Mouse (Mus musculus): ENCODE measurements around the gene Vcan. TPM values are rescaled to one million over a fixed set of nuclear protein-coding genes. Genes with fewer than 3 reads are reported as not detected.
A peak's percentile ranks its signal among the peaks of the same experiment; 100 is the strongest.
"Not testable (repeated sequence)": the region's sequence is repeated elsewhere in the genome, so short reads cannot be mapped to it uniquely, and the experiment has no call there.

Gene Vcan
- 56.0 and 59.6 TPM in 2 replicates for polyA plus RNA-seq (2015; fragmentation: Nextera tagmentation; extraction: Ambion mirVana)

GRCm38 (mm10) chr13:89741766-89742685 lies at the start of gene Vcan:
Vcan (minus strand) TSS chr13:89742509.
- H3K9me3 ChIP-seq, result no peaks in the 10 kb centered on the region
- peaks cover 18% of the 10 kb centered on the region for H3K4me1 ChIP-seq
- peak; percentile 62 for ATAC-seq (ENCODE audit: borderline replicate concordance, extremely low read depth, low FRiP score, low TSS enrichment)
- H3K27ac ChIP-seq, result peak within 1 kb of the TSS; percentile 91
- no peaks in the 10 kb centered on the region for H3K36me3 ChIP-seq
- H3K9ac ChIP-seq, result peak within 1 kb of the TSS; percentile 64
- WGBS, result under 1% methylated on average over 40 of the region's 40 CpGs
- H3K27me3 ChIP-seq, result no peaks in the 10 kb centered on the region
- peak within 1 kb of the TSS; percentile 84 for H3K4me2 ChIP-seq
- peak within 1 kb of the TSS; percentile 61 for H3K4me3 ChIP-seq

GRCm38 (mm10) chr13:89791475-89791874 lies 49.2 kb upstream of the Vcan start:
- H3K4me1 ChIP-seq, result peaks cover 8% of the 10 kb centered on the region; the same call in 1 of the 2 replicates
- no peaks in the 10 kb centered on the region for H3K27me3 ChIP-seq
- H3K4me3 ChIP-seq, result no peak overlapping the region
- H3K4me2 ChIP-seq, result no peak overlapping the region
- no peak for ATAC-seq (ENCODE audit: borderline replicate concordance, extremely low read depth, low FRiP score, low TSS enrichment)
- H3K36me3 ChIP-seq, result no peaks in the 10 kb centered on the region
- WGBS, result 24% methylated on average over 5 of the region's 5 CpGs
- no peak overlapping the region for H3K27ac ChIP-seq
- H3K9ac ChIP-seq, result no peak overlapping the region
- H3K9me3 ChIP-seq, result no peaks in the 10 kb centered on the region

GRCm38 (mm10) chr13:89782886-89783285 lies 40.6 kb upstream of the Vcan start:
- Histone ChIP-seq H3K27ac (no peak overlapping the region), H3K36me3 (no peaks in the 10 kb centered on the region), H3K4me1 (no peaks in the 10 kb centered on the region), H3K9me3 (no peaks in the 10 kb centered on the region), H3K27me3 (no peaks in the 10 kb centered on the region), H3K4me3 (no peak overlapping the region), H3K9ac (no peak overlapping the region), H3K4me2 (no peak overlapping the region)
- ATAC-seq (ENCODE audit: borderline replicate concordance, extremely low read depth, low FRiP score, low TSS enrichment), result no peak
- WGBS, result 24% methylated on average over 2 of the region's 2 CpGs

DNA sequence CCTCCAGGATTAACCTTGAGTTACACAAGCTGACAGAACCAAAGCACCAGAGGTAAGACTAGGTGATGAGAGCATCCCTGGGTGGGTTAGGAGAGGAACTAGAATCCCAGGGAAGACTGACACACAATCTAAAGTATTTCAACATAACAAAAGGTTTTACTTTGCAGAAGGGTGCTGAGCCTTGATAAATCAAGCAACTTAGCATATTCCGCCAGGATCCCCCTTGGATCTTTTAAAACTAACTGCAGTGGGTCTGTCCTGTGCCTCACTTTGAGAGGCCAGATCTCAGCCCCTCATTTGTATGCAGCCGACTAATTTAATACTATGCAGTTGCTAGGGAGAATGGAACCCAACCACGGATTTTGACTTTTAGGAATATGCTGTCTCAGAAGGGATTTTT lies 38.0 kb upstream of the Vcan start:
- ATAC-seq (ENCODE audit: borderline replicate concordance, extremely low read depth, low FRiP score, low TSS enrichment), result no peak
- Histone ChIP-seq H3K27ac (no peak overlapping the region), H3K9me3 (no peaks in the 10 kb centered on the region), H3K4me3 (no peak overlapping the region), H3K36me3 (no peaks in the 10 kb centered on the region), H3K9ac (no peak overlapping the region), H3K4me1 (no peaks in the 10 kb centered on the region), H3K4me2 (no peak overlapping the region), H3K27me3 (no peaks in the 10 kb centered on the region)
- 69% methylated on average over 3 of the region's 3 CpGs for WGBS

DNA sequence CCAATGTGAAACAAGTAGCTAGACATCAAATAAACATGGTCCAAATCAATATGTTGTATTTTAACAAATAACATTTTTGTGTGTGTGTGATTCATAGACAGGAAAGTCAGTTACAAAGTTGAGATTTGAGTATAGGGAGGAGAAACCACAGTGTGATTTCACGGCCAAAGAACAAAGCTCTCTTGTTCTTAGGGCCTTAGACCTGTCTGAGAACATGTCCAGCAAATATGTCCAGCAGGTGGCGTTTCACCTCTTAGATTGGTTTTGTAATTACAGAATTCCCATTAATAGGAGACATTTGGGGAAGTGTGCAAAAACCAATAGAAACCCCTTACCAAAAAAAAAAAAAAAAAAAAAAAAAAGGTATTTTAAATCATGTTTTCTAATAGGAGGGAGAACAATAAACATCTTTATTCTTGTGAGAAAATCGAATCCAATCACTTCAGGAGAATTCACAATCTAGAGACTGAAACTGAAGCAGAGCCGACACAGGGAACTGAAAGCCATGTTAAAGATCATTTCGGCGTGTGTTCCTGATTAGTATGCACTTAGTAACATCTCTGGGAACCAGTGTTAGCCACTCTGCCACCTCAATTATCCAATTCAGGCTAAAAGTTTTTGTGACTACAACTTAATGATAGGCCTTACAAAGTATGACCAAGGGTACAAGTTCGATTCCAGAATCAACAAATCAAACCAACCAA lies 37.1 kb upstream of the Vcan start:
- Histone ChIP-seq H3K27ac (no peak overlapping the region), H3K27me3 (no peaks in the 10 kb centered on the region), H3K4me1 (no peaks in the 10 kb centered on the region), H3K4me3 (no peak overlapping the region), H3K9me3 (no peaks in the 10 kb centered on the region), H3K4me2 (no peak overlapping the region), H3K36me3 (no peaks in the 10 kb centered on the region), H3K9ac (no peak overlapping the region)
- WGBS, result 64% methylated on average over 7 of the region's 7 CpGs
- ATAC-seq (ENCODE audit: borderline replicate concordance, extremely low read depth, low FRiP score, low TSS enrichment), result no peak

DNA sequence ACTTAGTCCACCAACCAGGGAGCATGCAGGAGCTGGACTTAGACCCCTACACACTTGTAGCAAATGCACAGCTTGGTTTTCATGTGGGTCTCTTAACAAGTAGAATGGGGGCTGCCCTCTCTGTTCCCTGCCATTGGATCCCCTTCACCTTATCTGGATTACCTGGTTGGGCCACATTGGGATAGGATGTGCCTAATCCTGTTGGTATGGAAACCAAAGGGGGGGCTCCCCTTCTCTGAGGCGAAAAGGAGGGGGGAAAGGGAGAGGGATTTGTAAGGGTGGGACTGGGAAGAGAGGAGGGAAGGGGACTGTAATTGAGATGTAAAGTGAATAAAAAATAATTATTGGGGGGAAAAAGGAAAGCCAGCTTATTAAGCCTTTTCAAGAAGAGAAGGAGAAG lies 35.5 kb upstream of the Vcan start:
- Histone ChIP-seq H3K4me1 (no peaks in the 10 kb centered on the region), H3K4me3 (no peak overlapping the region), H3K9ac (no peak overlapping the region), H3K27ac (no peak overlapping the region), H3K4me2 (no peak overlapping the region), H3K27me3 (no peaks in the 10 kb centered on the region), H3K9me3 (no peaks in the 10 kb centered on the region), H3K36me3 (no peaks in the 10 kb centered on the region)
- 64% methylated on average over 1 of the region's 1 CpGs for WGBS
- no peak for ATAC-seq (ENCODE audit: borderline replicate concordance, extremely low read depth, low FRiP score, low TSS enrichment)

DNA sequence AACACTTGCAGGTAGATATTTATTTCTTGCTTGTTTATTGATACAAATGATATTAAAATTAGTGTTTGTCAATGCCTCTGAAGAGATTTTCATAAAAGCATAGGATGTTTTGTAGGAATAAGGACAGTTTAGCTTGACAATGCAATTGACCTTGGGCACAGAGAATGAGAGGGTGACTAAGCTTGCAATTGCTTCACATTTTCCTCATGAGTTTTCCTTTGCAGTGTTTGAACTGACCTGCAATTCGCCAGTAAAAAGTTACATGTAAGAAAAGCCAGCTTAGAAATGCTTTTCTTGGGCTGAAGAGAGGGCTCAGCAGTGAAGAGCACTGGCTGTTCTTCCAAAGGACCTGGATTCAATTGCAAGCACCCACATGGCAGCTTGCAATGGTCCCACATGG lies 34.8 kb upstream of the Vcan start:
- Histone ChIP-seq H3K4me3 (no peak overlapping the region), H3K4me2 (no peak overlapping the region), H3K27ac (no peak overlapping the region), H3K27me3 (no peaks in the 10 kb centered on the region), H3K36me3 (no peaks in the 10 kb centered on the region), H3K9me3 (no peaks in the 10 kb centered on the region), H3K9ac (no peak overlapping the region), H3K4me1 (no peaks in the 10 kb centered on the region)
- ATAC-seq (ENCODE audit: borderline replicate concordance, extremely low read depth, low FRiP score, low TSS enrichment), result no peak
- WGBS, result 82% methylated on average over 1 of the region's 1 CpGs

- H3K9ac ChIP-seq, result no peak overlapping the region
- no peak overlapping the region for H3K4me3 ChIP-seq
- H3K36me3 ChIP-seq, result no peaks in the 10 kb centered on the region
- H3K9me3 ChIP-seq, result no peaks in the 10 kb centered on the region
- ATAC-seq (ENCODE audit: borderline replicate concordance, extremely low read depth, low FRiP score, low TSS enrichment), result no peak
- H3K27ac ChIP-seq, result no peak overlapping the region
- no peak overlapping the region for H3K4me2 ChIP-seq
- WGBS, result 52% methylated on average over 1 of the region's 1 CpGs
- H3K27me3 ChIP-seq, result no peaks in the 10 kb centered on the region
- no peaks in the 10 kb centered on the region for H3K4me1 ChIP-seq
These were observed 24.2 kb upstream of the Vcan start for GRCm38 (mm10) chr13:89766551-89766950.

- WGBS, result 84% methylated on average over 3 of the region's 3 CpGs
- Histone ChIP-seq H3K4me3 (no peak overlapping the region), H3K27me3 (no peaks in the 10 kb centered on the region), H3K9ac (no peak overlapping the region), H3K4me1 (no peaks in the 10 kb centered on the region), H3K4me2 (no peak overlapping the region), H3K27ac (no peak overlapping the region), H3K36me3 (no peaks in the 10 kb centered on the region), H3K9me3 (no peaks in the 10 kb centered on the region)
- ATAC-seq (ENCODE audit: borderline replicate concordance, extremely low read depth, low FRiP score, low TSS enrichment), result no peak
These were observed 23.7 kb upstream of the Vcan start for GRCm38 (mm10) chr13:89765966-89766365.

DNA sequence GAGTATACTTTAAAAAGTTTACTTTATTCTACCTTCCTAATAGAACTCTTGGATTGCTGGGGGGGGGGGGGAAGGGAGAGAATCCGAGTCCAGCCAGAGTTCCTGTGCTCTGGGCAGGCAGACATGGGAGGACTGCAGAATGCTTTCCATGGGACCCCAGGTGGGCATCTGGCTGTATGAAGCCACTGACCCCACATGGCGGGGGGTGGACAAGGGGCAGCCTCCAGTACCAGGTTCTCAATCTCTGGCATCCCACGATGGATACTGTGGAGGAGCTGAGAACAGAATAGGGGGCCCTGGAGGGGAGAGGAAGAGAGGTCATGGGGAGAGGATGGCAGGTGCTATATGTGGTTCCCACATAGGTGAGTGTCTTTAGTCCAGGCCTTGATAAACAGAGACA lies 20.0 kb upstream of the Vcan start:
- Histone ChIP-seq H3K4me2 (no peak overlapping the region), H3K27me3 (no peaks in the 10 kb centered on the region), H3K9me3 (no peaks in the 10 kb centered on the region), H3K4me3 (no peak overlapping the region), H3K9ac (no peak overlapping the region), H3K36me3 (no peaks in the 10 kb centered on the region), H3K27ac (no peak overlapping the region), H3K4me1 (no peaks in the 10 kb centered on the region)
- ATAC-seq (ENCODE audit: borderline replicate concordance, extremely low read depth, low FRiP score, low TSS enrichment), result no peak
- WGBS, result 75% methylated on average over 3 of the region's 3 CpGs

GRCm38 (mm10) chr13:89756347-89756746 lies 14.0 kb upstream of the Vcan start:
- Histone ChIP-seq H3K9me3 (no peaks in the 10 kb centered on the region), H3K36me3 (no peaks in the 10 kb centered on the region), H3K27me3 (no peaks in the 10 kb centered on the region), H3K27ac (no peak overlapping the region), H3K4me3 (no peak overlapping the region), H3K9ac (no peak overlapping the region), H3K4me1 (no peaks in the 10 kb centered on the region), H3K4me2 (no peak overlapping the region)
- ATAC-seq (ENCODE audit: borderline replicate concordance, extremely low read depth, low FRiP score, low TSS enrichment), result no peak

- H3K9ac ChIP-seq; H3K4me2 ChIP-seq; H3K4me1 ChIP-seq; H3K27me3 ChIP-seq; H3K36me3 ChIP-seq; H3K4me3 ChIP-seq; H3K9me3 ChIP-seq; ATAC-seq (ENCODE audit: borderline replicate concordance, extremely low read depth, low FRiP score, low TSS enrichment); H3K27ac ChIP-seq: not testable (repeated sequence)
- WGBS, result 26% methylated on average over 3 of the region's 3 CpGs
These were observed 8.3 kb upstream of the Vcan start for GRCm38 (mm10) chr13:89750562-89750961.

Data from lung, embryonic 15.5 days (tissue).